Mouse (Mus musculus) MEL (cell line): Measurements from ENCODE around the gene Acad10. TPM values are rescaled to one million over a fixed set of nuclear protein-coding genes. Genes with fewer than 3 reads are reported as not detected.
"Not testable (repeated sequence)": the region's sequence is repeated elsewhere in the genome, so short reads cannot be mapped to it uniquely, and the experiment has no call there.

ENCODE experiments used
- DNase-seq: peaks from one replicate; pipeline ENCODE4 v3.0.0; 2011; ENCODE audit warnings: low read depth, low spot score
- H3K27ac ChIP-seq: 2 replicates; pipeline ENCODE4 v1.5.1; 2012; ENCODE audit warnings: low read depth, mild to moderate bottlenecking, control low read depth, low read length, moderate library complexity; ENCODE audit not compliant: control insufficient read depth
- H3K27me3 ChIP-seq, 2 experiments: fragments of 150-350 bp in 1 of 2; sonication (generic) in 1 of 2; 2 replicates each; pipeline ENCODE4 v1.6.1; 2012; ENCODE audit warnings: low read length in 2 of 2, mild to moderate bottlenecking in 2 of 2, improper control_type of control experiment in 1 of 2, moderate library complexity in 1 of 2; ENCODE audit not compliant: insufficient read depth in 2 of 2, control insufficient read depth in 1 of 2
- H3K36me3 ChIP-seq, 2 experiments: 2 replicates each; pipeline ENCODE4 v1.6.1; 2012 to 2014; ENCODE audit warnings: low read length in 2 of 2, improper control_type of control experiment in 1 of 2, inconsistent platforms in 1 of 2, mild to moderate bottlenecking in 1 of 2; ENCODE audit not compliant: insufficient read depth in 2 of 2, control insufficient read depth in 1 of 2
- H3K4me1 ChIP-seq, 2 experiments: fragments of 150-350 bp in 1 of 2; sonication (generic) in 1 of 2; 2 replicates each; pipeline ENCODE4 v1.6.1; 2012; ENCODE audit warnings: low read length in 2 of 2, improper control_type of control experiment in 1 of 2, mild to moderate bottlenecking in 1 of 2; ENCODE audit not compliant: insufficient read depth in 2 of 2, control insufficient read depth in 1 of 2
- H3K4me3 ChIP-seq, 2 experiments: fragments of 150-350 bp in 1 of 2; sonication (generic) in 1 of 2; 2 replicates each; pipeline ENCODE4 v1.5.1; 2012; ENCODE audit warnings: low read depth in 2 of 2, low read length in 2 of 2, mild to moderate bottlenecking in 2 of 2, moderate library complexity in 2 of 2, control low read depth in 1 of 2, improper control_type of control experiment in 1 of 2; ENCODE audit not compliant: control insufficient read depth in 1 of 2, insufficient read depth in 1 of 2
- H3K79me2 ChIP-seq: 2 replicates; pipeline ENCODE4 v1.6.1; 2012; ENCODE audit warnings: mild to moderate bottlenecking, low read length, moderate library complexity; ENCODE audit not compliant: control insufficient read depth, poor library complexity, insufficient read depth
- H3K9ac ChIP-seq: 2 replicates; pipeline ENCODE4 v1.6.1; 2012; ENCODE audit warnings: low read depth, mild to moderate bottlenecking, control low read depth, low read length, moderate library complexity; ENCODE audit not compliant: control insufficient read depth, poor library complexity, severe bottlenecking
- H3K9me3 ChIP-seq: fragments of 150-350 bp; sonication (generic); replicated peaks from 2 replicates; pipeline ENCODE4 v1.6.1; 2012; ENCODE audit warnings: mild to moderate bottlenecking, low read length, improper control_type of control experiment, moderate library complexity; ENCODE audit not compliant: insufficient read depth
- CTCF ChIP-seq, 3 experiments: IDR thresholded peaks in 2 of 3; conservative IDR thresholded peaks in 1 of 3; 2 replicates each; pipeline ENCODE4 v1.5.1; 2011 to 2012; ENCODE audit warnings: low read length in 3 of 3, low read depth in 2 of 3, mild to moderate bottlenecking in 2 of 3, improper control_type of control experiment in 1 of 3, inconsistent platforms in 1 of 3, mixed read lengths in 1 of 3, moderate library complexity in 1 of 3; ENCODE audit not compliant: control insufficient read depth in 1 of 3, insufficient read depth in 1 of 3, poor library complexity in 1 of 3, severe bottlenecking in 1 of 3
- EP300 ChIP-seq, 2 experiments: IDR thresholded peaks; 2 replicates each; pipeline ENCODE4 v1.6.1; 2011; ENCODE audit warnings: improper control_type of control experiment in 2 of 2, low read length in 2 of 2, low read depth in 1 of 2, mild to moderate bottlenecking in 1 of 2
- POLR2A ChIP-seq, 2 experiments: IDR thresholded peaks; 2 replicates each; pipeline ENCODE4 v1.6.1; 2011 to 2012; ENCODE audit warnings: low read length in 2 of 2, mild to moderate bottlenecking in 2 of 2, control low read depth in 1 of 2, improper control_type of control experiment in 1 of 2, low read depth in 1 of 2, moderate library complexity in 1 of 2; ENCODE audit not compliant: control insufficient read depth in 1 of 2, insufficient read depth in 1 of 2, poor library complexity in 1 of 2
- POLR2AphosphoS5 ChIP-seq: IDR thresholded peaks from 2 replicates; pipeline ENCODE4 v1.6.1; 2012; ENCODE audit warnings: low read depth, borderline replicate concordance, mild to moderate bottlenecking, inconsistent platforms, low read length, moderate library complexity, mixed read lengths
- RAD21 ChIP-seq: IDR thresholded peaks from 2 replicates; pipeline ENCODE4 v1.6.1; 2011; ENCODE audit warnings: mild to moderate bottlenecking, low read depth, low read length, improper control_type of control experiment
- SIN3A ChIP-seq: IDR thresholded peaks from 2 replicates; pipeline ENCODE4 v1.6.1; 2012; ENCODE audit warnings: low read length, improper control_type of control experiment, inconsistent platforms
- SMC3 ChIP-seq: IDR thresholded peaks from 2 replicates; pipeline ENCODE4 v1.6.1; 2011; ENCODE audit warnings: low read depth, low read length, improper control_type of control experiment
- TAL1 ChIP-seq: IDR thresholded peaks from 2 replicates; pipeline ENCODE4 v1.6.1; 2012; ENCODE audit warnings: mild to moderate bottlenecking, inconsistent platforms, low read length, moderate library complexity, mixed read lengths
- ZNF384 ChIP-seq: IDR thresholded peaks from 2 replicates; pipeline ENCODE4 v1.6.1; 2012; ENCODE audit warnings: low read depth, mild to moderate bottlenecking, inconsistent platforms, low read length, improper control_type of control experiment
- polyA plus RNA-seq, 2 experiments: library from polyadenylated mRNA; stranded (reverse) in 1 of 2; unstranded in 1 of 2; fragments of >175 nt in 1 of 2; fragments of >200 nt in 1 of 2; gene quantifications; 2 replicates each; pipeline versions ENCODE4 v1.2.1 to v1.2.4; 2012; ENCODE audit warnings: low replicate concordance in 2 of 2, low read depth in 1 of 2; ENCODE audit not compliant: insufficient read length in 2 of 2, insufficient read depth in 1 of 2, missing spikeins in 1 of 2
- total RNA-seq: library from RNA; depleted of rRNA; stranded (reverse); fragments of 300-350 nt; gene quantifications from 2 replicates; pipeline ENCODE4 v1.2.3, GENCODE M21; 2012

Gene Acad10
- total and polyA plus RNA-seq, 3 experiments: 4.4 to 5.9 TPM; not detected in 1

DNA sequence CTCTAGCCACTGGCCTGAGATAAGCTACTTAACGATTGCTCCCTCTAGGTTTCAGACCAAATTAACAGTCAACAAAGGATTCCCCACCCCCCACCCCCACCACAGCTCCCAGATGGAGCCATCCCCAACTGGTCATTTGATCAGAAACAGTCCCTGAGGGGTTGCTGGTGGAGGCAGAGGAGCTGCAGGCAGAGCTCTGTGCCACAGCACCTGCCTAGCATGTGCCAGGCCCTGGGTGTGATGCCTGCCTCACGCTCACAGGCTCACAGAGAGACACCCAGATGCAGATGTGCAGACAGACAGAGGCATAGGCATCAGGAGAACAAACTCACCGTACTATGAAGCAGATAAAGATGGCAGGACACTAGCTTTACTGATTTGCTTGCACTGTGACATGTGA is 27.5 kb downstream of the Acad10 start:
- TF ChIP-seq EP300 (IDR thresholded peaks at IDR 0.05; ENCODE audit: low read depth in 1 of 2, low read length in 2 of 2): no peak
- no peak for TF ChIP-seq ZNF384
- no peak for TF ChIP-seq TAL1
- TF ChIP-seq POLR2A (IDR thresholded peaks at IDR 0.05; ENCODE audit: control insufficient read depth in 1 of 2, insufficient read depth in 1 of 2, low read depth in 1 of 2, low read length in 2 of 2, poor library complexity in 1 of 2): no peak
- TF ChIP-seq POLR2AphosphoS5: no peak
- H3K4me3 ChIP-seq: no peak overlapping the region
- no peak for DNase-seq
- no peaks in the 10 kb centered on the region for H3K27me3 ChIP-seq
- H3K4me1 ChIP-seq: no peaks in the 10 kb centered on the region
- no peaks in the 10 kb centered on the region; a peak in 1 of 4 replicates for H3K36me3 ChIP-seq
- H3K27ac ChIP-seq: no peak overlapping the region
- no peak overlapping the region for H3K9ac ChIP-seq
- no peaks in the 10 kb centered on the region for H3K9me3 ChIP-seq
- no peaks in the 10 kb centered on the region for H3K79me2 ChIP-seq

DNA sequence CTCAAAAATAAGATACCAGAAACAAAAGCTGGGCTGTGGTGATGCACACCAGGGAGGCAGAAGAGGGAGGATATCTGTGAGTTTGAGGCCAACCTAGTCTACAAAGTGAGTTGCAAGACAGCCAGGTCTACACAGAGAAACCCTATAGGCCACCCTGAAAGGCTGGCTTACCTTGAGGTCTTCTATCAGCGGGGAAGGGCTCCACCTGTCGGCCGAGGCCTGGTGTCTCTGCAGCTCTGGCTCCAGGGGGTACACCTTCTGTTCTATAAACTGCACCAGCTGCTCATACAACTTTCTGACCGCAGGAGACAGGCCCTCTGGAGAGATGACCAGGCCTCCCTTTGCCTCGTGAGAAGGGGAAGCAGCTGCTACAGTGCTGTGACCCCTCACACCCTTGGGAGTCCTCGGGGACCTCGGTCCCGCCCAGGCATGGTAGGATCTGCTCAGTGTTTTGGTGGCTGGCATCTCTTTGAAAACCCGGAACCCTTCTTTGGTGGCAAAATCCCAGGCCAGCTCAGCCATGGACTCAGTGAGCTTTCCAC is 29.1 kb downstream of the Acad10 start:
- H3K27ac ChIP-seq, H3K9ac ChIP-seq, H3K4me3 ChIP-seq, H3K27me3 ChIP-seq, H3K9me3 ChIP-seq, H3K4me1 ChIP-seq, DNase-seq, H3K79me2 ChIP-seq, H3K36me3 ChIP-seq: not testable (repeated sequence)
- peak in 1 of 3 experiments; percentile 18; a peak in 1 of 6 replicates for TF ChIP-seq CTCF (IDR thresholded peaks at IDR 0.05 in 2 of 3, conservative IDR thresholded peaks at IDR 0.05 in 1 of 3; ENCODE audit: control insufficient read depth in 1 of 3, insufficient read depth in 1 of 3, low read depth in 2 of 3, low read length in 3 of 3, poor library complexity in 1 of 3, severe bottlenecking in 1 of 3)

DNA sequence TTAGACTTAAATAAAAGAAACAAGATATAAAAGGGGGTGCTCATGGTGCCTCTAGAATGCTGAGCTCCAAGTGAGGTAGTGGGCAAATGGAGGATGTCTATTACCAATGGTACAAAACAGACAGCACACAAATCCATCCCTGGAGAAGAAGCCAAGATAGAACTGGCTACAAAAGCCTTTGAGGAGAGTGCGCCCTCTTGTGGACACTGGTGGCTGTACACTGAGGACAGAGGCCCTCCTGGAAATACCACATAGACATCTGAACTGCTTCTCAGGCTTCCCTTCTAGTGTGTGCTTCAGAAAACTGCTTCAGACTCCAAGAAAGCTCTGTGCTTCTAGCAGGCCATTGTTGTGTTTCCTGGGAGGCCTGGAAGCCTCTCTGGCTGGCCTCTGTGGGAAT is 32.4 kb downstream of the Acad10 start:
- Histone ChIP-seq H3K4me3 (no peak overlapping the region), H3K9me3 (no peaks in the 10 kb centered on the region), H3K36me3 (no peaks in the 10 kb centered on the region; a peak in 1 of 4 replicates), H3K27ac (no peak overlapping the region), H3K79me2 (no peaks in the 10 kb centered on the region), H3K4me1 (no peaks in the 10 kb centered on the region), H3K9ac (no peak overlapping the region), H3K27me3 (no peaks in the 10 kb centered on the region)
- TF ChIP-seq POLR2A (IDR thresholded peaks at IDR 0.05; ENCODE audit: control insufficient read depth in 1 of 2, insufficient read depth in 1 of 2, low read depth in 1 of 2, low read length in 2 of 2, poor library complexity in 1 of 2) (no peak), SIN3A (no peak), CTCF (IDR thresholded peaks at IDR 0.05 in 2 of 3, conservative IDR thresholded peaks at IDR 0.05 in 1 of 3; ENCODE audit: control insufficient read depth in 1 of 3, insufficient read depth in 1 of 3, low read depth in 2 of 3, low read length in 3 of 3, poor library complexity in 1 of 3, severe bottlenecking in 1 of 3) (peak; percentile 85 to 99 (median 91)), SMC3 (peak; percentile 69), RAD21 (peak; percentile 48)
- peak; percentile 79 for DNase-seq
